Mouse (Mus musculus): Measurements from ENCODE around the gene Wdr20. TPM values are rescaled to one million over a fixed set of nuclear protein-coding genes. Genes with fewer than 3 reads are reported as not detected.

Wdr20 gene
- polyA plus RNA-seq, 1 experiment = 36.4 TPM

DNA sequence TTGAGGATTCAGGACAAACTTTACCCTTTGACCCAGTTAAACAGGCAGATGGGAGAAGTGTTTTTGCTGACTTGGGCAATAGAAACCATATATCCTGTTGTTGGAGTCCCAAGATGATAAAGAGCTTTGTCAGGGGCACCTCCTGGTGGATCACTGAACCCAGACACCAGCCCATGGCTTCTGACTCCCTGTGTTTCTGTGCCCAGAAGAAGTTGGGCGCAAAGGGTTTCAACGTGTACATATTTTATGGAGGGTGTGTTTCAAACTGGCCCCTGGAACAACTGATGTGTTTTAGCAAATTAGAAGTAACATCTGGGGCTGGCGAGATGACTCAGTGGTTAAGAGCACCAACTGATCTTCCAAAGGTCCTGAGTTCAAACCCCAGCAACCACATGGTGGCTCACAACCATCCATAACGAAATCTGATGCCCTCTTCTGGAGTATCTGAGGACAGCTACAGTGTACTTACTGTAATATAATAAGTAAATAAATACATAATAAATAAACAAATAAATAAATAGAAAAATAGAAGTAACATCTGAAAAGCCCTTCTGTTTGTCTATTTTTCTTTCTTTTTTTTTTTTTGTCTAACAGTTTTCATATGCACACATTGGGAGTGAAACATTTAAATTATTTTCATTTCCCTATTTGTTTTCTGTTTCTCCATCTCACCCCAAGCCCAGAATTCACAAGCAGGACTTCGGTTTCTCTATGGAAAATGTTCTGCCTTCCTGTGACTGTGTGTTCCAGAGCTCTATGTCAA lies 104.2 kb downstream of the Wdr20 start:
- H3K9ac ChIP-seq (ENCODE audit: low read depth, poor library complexity, severe bottlenecking) = no peak overlapping the region
- no peaks in the 10 kb centered on the region for H3K9me3 ChIP-seq (replicated peaks; ENCODE audit: control insufficient read depth, insufficient read depth, low read length, poor library complexity, severe bottlenecking)
- H3K27ac ChIP-seq (ENCODE audit: insufficient read depth, low read length) = no peak overlapping the region
- no peaks in the 10 kb centered on the region for H3K27me3 ChIP-seq (ENCODE audit: control insufficient read depth, insufficient read depth, low read length, poor library complexity, severe bottlenecking)
- no peak overlapping the region for H3K4me3 ChIP-seq (ENCODE audit: low read depth, low read length)
- H3K36me3 ChIP-seq (ENCODE audit: control insufficient read depth, insufficient read depth, low read length, poor library complexity, severe bottlenecking) = no peaks in the 10 kb centered on the region
- TF ChIP-seq POLR2A (IDR thresholded peaks at IDR 0.05; ENCODE audit: insufficient read depth, low read length) (no peak), EP300 (IDR thresholded peaks at IDR 0.05; ENCODE audit: insufficient read depth, low read depth, low read length) (no peak), CTCF (IDR thresholded peaks at IDR 0.05; ENCODE audit: low read depth, low read length) (no peak)
- no peaks in the 10 kb centered on the region for H3K4me1 ChIP-seq (ENCODE audit: control insufficient read depth, insufficient read depth, low read length)

DNA sequence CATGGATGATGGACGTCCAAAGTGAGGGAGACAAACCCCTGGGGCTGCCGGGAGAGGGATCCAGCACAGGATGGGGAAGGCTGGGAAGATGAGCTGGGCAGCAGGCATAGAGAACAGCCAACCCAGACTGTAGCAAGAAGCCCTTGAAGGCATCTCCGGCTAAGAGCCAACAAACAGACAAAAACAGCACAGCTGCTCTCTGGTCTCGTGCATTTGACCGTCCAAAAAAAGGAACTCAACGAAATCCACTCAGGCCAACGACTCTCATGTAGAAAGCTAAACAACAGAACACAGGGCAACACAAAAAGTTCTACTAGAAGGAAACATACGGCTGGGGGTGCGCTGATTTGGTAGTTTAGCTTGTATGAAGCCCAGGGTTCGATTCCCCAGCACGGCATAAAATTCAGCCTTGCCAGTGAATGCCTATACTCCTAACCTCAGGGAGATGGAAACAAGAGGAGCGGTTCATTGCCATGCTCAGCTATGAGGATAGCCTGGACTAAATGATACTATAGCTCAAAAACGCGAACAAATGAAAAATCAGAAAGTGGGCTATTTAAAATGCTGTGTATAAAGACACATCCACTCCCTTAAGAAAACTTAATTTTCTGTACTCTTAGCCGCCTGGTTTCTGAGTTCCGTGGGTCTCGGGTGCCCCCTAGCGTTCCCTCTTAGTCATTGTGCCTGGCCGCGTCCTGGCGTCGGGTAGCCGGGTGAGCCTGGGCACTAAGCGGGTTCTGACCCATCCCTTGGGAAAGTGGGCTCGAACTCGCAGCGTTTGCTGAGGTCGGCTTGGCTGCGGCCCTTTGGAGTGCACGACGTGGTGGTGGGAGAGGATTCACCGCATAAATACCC lies 105.7 kb downstream of the Wdr20 start:
- H3K4me1 ChIP-seq (ENCODE audit: control insufficient read depth, insufficient read depth, low read length) = no peaks in the 10 kb centered on the region
- H3K9me3 ChIP-seq (replicated peaks; ENCODE audit: control insufficient read depth, insufficient read depth, low read length, poor library complexity, severe bottlenecking) = no peaks in the 10 kb centered on the region
- TF ChIP-seq CTCF (IDR thresholded peaks at IDR 0.05; ENCODE audit: low read depth, low read length) (peak; percentile 84), POLR2A (IDR thresholded peaks at IDR 0.05; ENCODE audit: insufficient read depth, low read length) (no peak)
- peak overlapping the region; percentile 74 for H3K9ac ChIP-seq (ENCODE audit: low read depth, poor library complexity, severe bottlenecking)
- no peaks in the 10 kb centered on the region for H3K27me3 ChIP-seq (ENCODE audit: control insufficient read depth, insufficient read depth, low read length, poor library complexity, severe bottlenecking)
- peak overlapping the region; percentile 49; the same call in 1 of the 2 replicates for H3K27ac ChIP-seq (ENCODE audit: insufficient read depth, low read length)
- H3K36me3 ChIP-seq (ENCODE audit: control insufficient read depth, insufficient read depth, low read length, poor library complexity, severe bottlenecking) = no peaks in the 10 kb centered on the region
- peak overlapping the region; percentile 88 for H3K4me3 ChIP-seq (ENCODE audit: low read depth, low read length)

DNA sequence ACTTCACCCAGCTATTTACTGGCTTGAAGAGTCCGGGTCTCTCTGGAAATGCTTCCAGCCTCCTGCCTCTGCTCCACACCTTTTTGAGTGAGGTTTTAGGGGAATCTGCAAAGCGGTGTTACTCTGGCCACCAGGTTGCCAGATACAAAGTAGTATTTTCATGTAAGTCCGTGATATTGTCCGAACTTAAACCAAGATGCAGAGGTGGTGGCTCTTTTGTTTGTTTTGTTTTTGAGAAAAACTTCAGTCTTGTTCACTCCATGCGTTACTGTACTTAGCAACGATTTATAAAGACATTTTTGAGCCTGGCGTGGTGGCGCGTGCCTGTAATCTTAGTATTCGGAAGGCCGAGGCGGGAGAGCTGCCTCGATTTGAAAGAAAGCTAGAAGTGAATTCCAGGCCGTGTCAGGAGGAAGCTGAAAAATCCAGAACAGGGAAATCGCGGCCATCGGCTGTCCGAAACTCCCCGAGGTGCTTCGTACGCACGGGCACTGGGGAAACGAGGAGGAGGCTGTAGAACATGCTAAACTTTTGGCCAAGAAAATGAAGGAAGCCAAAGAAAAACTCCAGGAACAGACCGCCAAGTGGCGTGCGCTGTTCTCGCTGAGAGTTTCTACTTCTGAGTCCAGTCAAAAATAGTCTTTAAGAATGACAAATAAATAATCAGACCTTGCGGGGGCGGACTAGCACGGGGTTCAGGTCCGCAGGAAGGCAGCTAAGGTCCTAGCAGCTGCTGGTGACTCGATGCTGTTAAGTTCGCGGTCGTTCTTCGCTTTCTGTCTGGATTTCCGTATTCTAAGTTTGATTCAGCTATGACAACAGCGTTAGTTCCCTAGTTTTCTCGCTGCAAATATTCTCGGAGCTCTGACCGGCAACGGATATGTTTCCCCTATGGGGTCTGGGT lies 106.7 kb downstream of the Wdr20 start:
- peak overlapping the region; percentile 88 for H3K4me3 ChIP-seq (ENCODE audit: low read depth, low read length)
- TF ChIP-seq POLR2A (IDR thresholded peaks at IDR 0.05; ENCODE audit: insufficient read depth, low read length) (no peak), CTCF (IDR thresholded peaks at IDR 0.05; ENCODE audit: low read depth, low read length) (no peak), EP300 (IDR thresholded peaks at IDR 0.05; ENCODE audit: insufficient read depth, low read depth, low read length) (no peak)
- no peaks in the 10 kb centered on the region for H3K4me1 ChIP-seq (ENCODE audit: control insufficient read depth, insufficient read depth, low read length)
- no peaks in the 10 kb centered on the region for H3K27me3 ChIP-seq (ENCODE audit: control insufficient read depth, insufficient read depth, low read length, poor library complexity, severe bottlenecking)
- peak overlapping the region; percentile 34; the same call in 1 of the 2 replicates for H3K27ac ChIP-seq (ENCODE audit: insufficient read depth, low read length)
- H3K9ac ChIP-seq (ENCODE audit: low read depth, poor library complexity, severe bottlenecking) = peak overlapping the region; percentile 74
- no peaks in the 10 kb centered on the region for H3K36me3 ChIP-seq (ENCODE audit: control insufficient read depth, insufficient read depth, low read length, poor library complexity, severe bottlenecking)
- H3K9me3 ChIP-seq (replicated peaks; ENCODE audit: control insufficient read depth, insufficient read depth, low read length, poor library complexity, severe bottlenecking) = no peaks in the 10 kb centered on the region

DNA sequence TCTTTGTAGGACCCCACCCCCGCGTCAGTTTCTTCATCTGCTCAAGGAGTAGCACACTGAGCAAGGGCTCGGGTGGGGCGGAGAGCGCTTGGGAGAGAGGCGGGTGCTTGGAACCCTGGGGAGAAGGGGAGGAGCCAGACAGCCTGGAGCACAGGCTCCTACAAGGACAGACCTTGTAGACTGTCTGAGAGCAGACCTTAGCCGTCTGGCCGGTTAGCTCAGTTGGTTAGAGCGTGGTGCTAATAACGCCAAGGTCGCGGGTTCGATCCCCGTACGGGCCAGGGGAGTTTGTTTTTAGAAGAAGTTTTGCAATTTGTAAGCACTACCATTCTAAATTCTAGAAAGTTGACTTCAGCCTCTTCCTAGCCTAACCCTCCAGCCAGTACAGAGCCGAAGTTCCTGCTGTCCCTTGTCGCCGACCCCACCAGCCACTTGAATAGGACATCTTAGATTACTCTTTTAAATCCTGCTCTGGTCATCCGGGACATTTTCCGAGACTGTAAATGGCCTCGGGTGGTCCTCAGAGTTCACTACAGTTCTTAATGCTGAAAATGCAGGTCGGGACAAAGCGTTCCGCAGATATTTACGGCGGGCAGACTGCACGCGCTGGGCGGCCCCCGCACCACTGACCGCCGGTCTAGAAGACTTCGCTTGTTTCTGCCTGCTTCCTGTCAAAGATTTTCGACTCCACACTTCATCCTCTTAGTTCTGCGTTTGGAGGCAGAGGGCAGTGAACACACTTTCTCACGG lies 107.6 kb downstream of the Wdr20 start:
- Histone ChIP-seq H3K9ac (ENCODE audit: low read depth, poor library complexity, severe bottlenecking) (peak overlapping the region; percentile 74), H3K4me3 (ENCODE audit: low read depth, low read length) (peak overlapping the region; percentile 88), H3K27ac (ENCODE audit: insufficient read depth, low read length) (peak overlapping the region; percentile 36), H3K27me3 (ENCODE audit: control insufficient read depth, insufficient read depth, low read length, poor library complexity, severe bottlenecking) (no peaks in the 10 kb centered on the region), H3K9me3 (replicated peaks; ENCODE audit: control insufficient read depth, insufficient read depth, low read length, poor library complexity, severe bottlenecking) (no peaks in the 10 kb centered on the region), H3K36me3 (ENCODE audit: control insufficient read depth, insufficient read depth, low read length, poor library complexity, severe bottlenecking) (no peaks in the 10 kb centered on the region), H3K4me1 (ENCODE audit: control insufficient read depth, insufficient read depth, low read length) (no peaks in the 10 kb centered on the region)
- TF ChIP-seq EP300 (IDR thresholded peaks at IDR 0.05; ENCODE audit: insufficient read depth, low read depth, low read length) (peak; percentile 78; the same call in 1 of the 2 replicates), CTCF (IDR thresholded peaks at IDR 0.05; ENCODE audit: low read depth, low read length) (no peak)

DNA sequence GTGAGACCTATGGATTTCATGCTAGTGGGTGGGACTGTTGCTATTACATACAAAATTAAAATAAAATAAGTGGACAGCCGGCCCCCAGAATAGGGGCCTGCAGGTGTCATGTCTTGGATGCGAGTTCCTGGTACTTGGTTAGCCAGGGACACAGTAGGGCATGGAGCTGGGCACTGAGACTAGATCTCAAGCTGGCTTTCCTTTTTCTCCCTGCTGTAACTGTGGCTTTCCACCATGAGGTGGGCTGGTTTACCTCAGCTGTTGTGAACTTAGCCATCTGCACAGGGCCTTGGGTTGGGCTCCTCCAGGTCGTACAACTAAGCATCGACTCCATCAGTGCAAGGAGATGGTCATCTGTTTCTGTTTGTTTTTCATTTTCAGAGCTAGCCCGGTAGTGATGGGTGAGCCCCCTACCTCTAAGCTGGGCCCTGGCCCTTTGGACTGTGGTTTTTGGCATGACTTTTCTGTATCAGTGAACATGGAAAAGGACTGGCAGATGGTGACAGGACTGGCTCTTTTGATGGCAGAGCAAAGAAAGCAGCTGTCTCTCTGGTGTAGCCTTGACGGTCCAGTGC lies 108.5 kb downstream of the Wdr20 start:
- H3K27me3 ChIP-seq (ENCODE audit: control insufficient read depth, insufficient read depth, low read length, poor library complexity, severe bottlenecking) = no peaks in the 10 kb centered on the region
- peaks cover 1% of the 10 kb centered on the region for H3K4me1 ChIP-seq (ENCODE audit: control insufficient read depth, insufficient read depth, low read length)
- H3K4me3 ChIP-seq (ENCODE audit: low read depth, low read length) = peak overlapping the region; percentile 81
- H3K9me3 ChIP-seq (replicated peaks; ENCODE audit: control insufficient read depth, insufficient read depth, low read length, poor library complexity, severe bottlenecking) = no peaks in the 10 kb centered on the region
- no peak overlapping the region for H3K27ac ChIP-seq (ENCODE audit: insufficient read depth, low read length)
- H3K36me3 ChIP-seq (ENCODE audit: control insufficient read depth, insufficient read depth, low read length, poor library complexity, severe bottlenecking) = no peaks in the 10 kb centered on the region
- H3K9ac ChIP-seq (ENCODE audit: low read depth, poor library complexity, severe bottlenecking) = peak overlapping the region; percentile 64
- TF ChIP-seq EP300 (IDR thresholded peaks at IDR 0.05; ENCODE audit: insufficient read depth, low read depth, low read length) (no peak), POLR2A (IDR thresholded peaks at IDR 0.05; ENCODE audit: insufficient read depth, low read length) (no peak), CTCF (IDR thresholded peaks at IDR 0.05; ENCODE audit: low read depth, low read length) (no peak)

All from ES-Bruce4 (cell line).